Mouse (Mus musculus) megakaryocyte-erythroid progenitor cell, adult 5 weeks (primary cell): ENCODE data around the gene Krtap2-4. TPM values are rescaled to one million over a fixed set of nuclear protein-coding genes. Genes with fewer than 3 reads are reported as not detected.

ENCODE experiments used
- polyA plus RNA-seq: library from polyadenylated mRNA; stranded (reverse); fragments of >175 nt; gene quantifications from 2 replicates; pipeline ENCODE4 v1.2.3, GENCODE M21; 2012

The Krtap2-4 gene
- not detected in 2 replicates for polyA plus RNA-seq

DNA sequence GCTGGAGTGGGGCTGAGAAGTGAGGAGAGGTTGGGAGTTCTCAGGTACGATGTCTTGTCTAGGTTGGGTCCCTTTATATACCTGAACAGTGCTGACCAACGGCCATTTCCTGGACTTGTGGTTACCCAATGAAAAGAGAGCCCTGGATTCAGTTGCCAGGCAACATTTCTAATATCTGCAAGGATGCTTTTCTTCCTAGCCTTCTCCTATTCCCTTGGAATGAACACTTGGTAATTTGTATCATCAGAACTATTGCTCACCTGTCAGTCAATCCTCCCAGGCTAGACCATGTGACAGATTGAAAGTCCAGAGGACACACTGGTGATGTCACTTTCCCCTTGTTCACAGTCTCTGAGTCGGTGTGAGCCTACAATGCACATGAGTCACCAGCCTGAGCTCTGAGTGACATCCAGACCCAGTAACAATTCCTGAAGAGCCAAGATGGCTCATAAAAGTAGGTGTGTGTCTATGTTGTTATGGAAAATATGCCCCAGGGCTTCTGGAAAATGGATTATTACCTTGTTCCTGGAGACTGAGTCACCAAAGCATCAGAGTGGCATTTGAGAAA lies at the start of gene Krtap2-4:
TSS of gene Krtap2-4 (minus strand) at position 51 of the 568 bp plus-strand sequence.

DNA sequence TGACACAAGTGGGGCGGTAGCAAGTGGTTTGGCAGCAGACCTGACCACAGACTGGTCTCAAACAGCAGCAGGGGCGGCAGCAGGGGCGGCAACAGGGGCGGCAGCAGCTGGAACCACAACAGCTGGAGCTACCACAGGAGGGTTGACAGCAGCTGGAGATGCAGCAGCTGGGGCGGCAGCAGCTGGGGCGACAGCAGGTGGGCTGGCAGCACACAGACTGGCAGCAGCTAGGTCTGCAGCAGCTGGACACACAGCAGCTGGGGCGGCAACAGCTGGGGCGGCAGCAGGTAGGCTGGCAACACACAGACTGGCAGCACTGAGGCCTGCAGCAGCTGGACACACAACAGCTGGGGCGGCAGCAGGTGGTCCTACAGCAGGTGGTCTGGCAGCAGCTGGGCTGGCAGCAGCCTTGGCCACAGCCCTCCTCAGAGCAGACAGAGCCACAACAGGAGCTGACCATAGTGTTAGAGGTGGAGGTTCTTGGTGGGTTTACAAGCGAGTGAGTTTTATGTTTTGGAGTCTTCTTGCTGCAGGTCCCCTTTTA lies 43.9 kb upstream of the Krtap2-4 start, which contains the start of gene Gm11563:
TSS of gene Gm11563 (minus strand) at position 494 of the 544 bp plus-strand sequence.

DNA sequence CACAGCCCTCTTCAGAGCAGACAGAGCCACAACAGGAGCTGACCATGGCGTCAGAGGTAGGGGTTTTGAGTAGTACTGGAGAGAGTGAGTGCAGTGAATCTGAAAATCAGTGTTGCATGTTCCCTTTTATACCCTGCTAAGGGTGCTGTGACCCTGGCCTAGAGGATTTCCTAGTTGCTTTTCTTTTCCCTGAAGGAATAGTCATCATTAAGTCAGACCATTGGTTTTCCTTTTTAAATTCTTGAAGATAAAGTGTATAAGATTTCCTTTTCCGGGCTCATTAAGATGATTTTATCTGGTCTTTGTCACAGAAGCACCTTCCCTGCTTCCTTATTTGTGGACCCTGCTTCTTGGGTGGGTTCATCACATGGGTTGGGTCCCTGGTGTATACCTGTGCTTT lies 35.5 kb upstream of the Krtap2-4 start, which contains the start of gene Gm11555:
TSS of gene Gm11555 (minus strand) at position 101 of the 400 bp plus-strand sequence.

DNA sequence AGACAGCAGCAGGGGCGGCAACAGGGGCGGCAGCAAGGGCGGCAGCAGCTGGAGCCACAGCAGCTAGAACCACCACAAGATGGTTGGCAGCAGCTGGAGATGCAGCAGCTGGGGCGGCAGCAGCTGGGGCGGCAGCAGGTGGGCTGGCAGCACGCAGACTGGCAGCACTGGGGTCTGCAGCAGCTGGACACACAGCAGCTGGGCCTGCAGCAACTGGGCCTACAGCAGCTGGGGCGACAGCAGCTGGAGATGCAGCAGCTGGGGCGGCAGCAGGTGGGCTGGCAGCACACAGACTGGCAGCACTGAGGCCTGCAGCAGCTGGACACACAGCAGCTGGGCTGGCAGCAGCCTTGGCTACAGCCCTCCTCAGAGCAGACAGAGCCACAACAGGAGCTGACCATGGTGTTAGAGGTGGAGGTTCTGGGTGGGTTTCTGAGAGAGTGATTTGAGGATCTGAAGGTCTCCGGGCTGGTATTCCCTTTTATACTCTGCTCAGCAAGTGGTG lies 29.0 kb upstream of the Krtap2-4 start, which contains the start of gene Krtap4-7:
TSS of gene Krtap4-7 (minus strand) at position 455 of the 505 bp plus-strand sequence.

DNA sequence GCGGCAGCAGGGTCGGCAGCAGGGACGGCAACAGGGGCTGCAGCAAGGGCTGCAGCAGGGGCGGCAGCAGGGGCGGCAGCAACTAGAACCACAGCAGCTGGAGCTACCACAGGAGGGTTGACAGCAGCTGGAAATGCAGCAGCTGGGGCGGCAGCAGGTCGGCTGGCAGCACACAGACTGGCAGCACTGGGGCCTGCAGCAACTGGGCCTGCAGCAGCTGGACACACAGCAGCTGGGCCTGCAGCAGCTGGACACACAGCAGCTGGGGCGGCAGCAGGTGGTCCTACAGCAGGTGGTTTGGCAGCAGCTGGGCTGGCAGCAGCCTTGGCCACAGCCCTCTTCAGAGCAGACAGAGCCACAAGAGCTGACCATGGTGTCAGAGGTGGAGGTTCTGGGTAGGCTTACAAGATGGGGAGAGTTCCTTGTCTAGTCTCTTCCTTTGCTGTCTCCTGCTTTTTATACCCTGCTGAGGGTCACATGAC lies 20.0 kb upstream of the Krtap2-4 start, which contains the start of gene Krtap4-2:
TSS of gene Krtap4-2 (minus strand) at position 432 of the 482 bp plus-strand sequence.

DNA sequence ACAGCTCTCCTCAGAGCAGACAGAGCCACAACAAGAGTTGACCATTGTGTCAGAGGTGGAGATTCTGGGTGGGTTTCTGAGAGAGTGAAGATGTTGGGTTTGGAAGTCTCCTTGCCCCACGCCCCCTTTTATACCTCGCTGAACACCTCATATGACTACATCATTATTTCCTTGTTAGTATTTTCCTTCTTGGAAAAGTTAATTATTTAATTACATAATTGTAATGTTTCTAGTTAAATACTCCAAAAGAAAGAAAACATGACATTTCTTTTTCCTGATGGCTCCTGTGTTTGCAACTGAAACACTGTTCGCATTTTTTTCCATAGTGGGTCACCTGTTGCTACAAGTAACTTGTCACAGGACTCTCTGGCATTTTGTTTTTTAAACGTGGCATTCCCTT lies 13.5 kb upstream of the Krtap2-4 start, which contains the start of gene Krtap4-1:
TSS of gene Krtap4-1 (minus strand) at position 101 of the 400 bp plus-strand sequence.

DNA sequence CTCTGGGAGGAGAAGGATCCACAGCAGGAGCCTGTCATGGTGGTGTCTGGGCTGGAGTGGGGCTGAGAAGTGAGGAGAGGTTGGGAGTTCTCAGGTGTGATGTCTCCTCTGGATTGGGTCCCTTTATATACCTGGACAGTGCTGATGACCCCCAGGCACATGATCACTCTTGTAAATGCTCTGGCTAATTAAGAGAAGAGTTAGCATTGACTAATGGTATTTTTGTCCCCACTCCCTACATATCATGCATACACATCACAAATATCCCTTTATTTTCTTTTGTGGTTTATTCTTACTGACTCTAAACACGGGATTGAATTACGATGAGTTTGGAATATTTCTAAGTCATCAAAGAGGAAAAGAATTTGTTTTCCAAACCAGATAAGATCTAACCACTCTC lies 5.7 kb upstream of the Krtap2-4 start, which contains the start of gene Gm11562:
TSS of gene Gm11562 (minus strand) at position 101 of the 400 bp plus-strand sequence.

DNA sequence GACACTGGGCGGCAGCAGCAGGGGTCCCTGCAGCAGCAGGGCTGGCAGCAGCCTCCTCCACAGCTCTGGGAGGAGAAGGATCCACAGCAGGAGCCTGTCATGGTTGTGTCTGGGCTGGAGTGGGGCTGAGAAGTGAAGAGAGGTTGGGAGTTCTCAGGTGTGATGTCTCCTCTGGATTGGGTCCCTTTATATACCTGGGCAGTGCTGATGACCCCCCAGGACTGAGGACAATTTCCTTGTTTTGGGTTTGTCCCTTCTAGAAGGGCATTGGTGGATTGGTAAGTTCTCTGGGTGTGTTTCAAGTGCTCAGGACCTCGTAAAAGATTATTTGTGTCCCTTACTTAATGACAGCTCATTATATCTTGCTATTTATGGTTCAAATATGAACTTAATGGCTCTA lies 4.6 kb downstream of the Krtap2-4 start, which contains the start of gene Gm11937:
TSS of gene Gm11937 (minus strand) at position 101 of the 400 bp plus-strand sequence.

DNA sequence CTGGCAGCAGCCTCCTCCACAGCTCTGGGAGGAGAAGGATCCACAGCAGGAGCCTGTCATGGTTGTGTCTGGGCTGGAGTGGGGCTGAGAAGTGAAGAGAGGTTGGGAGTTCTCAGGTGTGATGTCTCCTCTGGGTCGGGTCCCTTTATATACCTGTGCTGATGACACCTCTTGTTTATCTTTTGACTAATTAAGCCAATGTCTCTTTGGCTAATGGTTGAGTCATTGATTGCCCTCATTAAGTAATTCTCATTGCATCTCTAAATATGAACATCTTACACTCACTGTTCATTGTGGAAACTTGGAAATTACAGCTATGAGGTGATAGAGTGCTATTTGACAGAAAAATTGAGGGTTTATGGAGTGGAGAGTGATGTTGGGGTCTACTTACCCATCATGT lies 11.4 kb downstream of the Krtap2-4 start, which contains the start of gene Gm11938:
TSS of gene Gm11938 (minus strand) at position 101 of the 400 bp plus-strand sequence.

DNA sequence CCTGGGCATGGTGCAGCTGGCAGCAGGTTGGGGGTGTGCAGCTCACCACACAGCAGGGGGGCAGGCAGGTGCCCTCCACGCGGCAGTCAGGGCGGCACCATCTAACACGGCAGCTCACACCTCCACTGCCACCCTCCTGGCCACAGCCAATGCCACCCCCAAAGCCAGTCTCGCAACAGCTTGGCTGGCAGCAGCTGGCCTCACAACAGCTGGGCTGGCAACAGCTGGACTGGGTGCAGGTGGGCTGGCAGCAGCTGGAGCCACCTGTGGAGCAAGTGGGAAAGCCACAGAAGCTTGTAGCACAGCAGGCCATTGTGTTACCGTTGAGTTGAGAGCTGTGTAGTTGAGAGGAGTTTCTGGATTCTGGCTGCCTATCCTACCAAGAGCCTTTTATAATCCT lies 16.9 kb downstream of the Krtap2-4 start, which contains the start of gene Krtap9-3:
TSS of gene Krtap9-3 (minus strand) at position 364 of the 400 bp plus-strand sequence.

DNA sequence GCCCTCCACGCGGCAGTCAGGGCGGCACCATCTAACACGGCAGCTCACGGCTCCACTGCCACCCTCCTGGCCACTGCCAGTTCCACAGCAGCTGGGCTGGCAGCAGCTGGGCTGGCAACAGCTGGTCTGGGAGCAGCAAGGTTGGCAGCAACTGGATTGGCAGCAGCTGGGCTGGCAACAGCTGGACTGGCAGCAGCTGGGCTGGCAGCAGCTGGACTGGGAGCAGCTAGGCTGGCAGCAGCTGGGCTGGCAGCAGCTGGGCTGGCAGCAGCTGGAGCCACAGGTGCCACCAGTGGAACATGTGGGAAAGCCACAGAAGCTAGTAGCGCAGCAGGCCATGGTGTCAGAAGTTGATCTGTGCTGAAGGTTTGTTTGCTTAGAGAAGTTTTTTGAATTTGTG lies 23.7 kb downstream of the Krtap2-4 start, which contains the start of gene Krtap1-3:
TSS of gene Krtap1-3 (minus strand) at position 359 of the 400 bp plus-strand sequence.

DNA sequence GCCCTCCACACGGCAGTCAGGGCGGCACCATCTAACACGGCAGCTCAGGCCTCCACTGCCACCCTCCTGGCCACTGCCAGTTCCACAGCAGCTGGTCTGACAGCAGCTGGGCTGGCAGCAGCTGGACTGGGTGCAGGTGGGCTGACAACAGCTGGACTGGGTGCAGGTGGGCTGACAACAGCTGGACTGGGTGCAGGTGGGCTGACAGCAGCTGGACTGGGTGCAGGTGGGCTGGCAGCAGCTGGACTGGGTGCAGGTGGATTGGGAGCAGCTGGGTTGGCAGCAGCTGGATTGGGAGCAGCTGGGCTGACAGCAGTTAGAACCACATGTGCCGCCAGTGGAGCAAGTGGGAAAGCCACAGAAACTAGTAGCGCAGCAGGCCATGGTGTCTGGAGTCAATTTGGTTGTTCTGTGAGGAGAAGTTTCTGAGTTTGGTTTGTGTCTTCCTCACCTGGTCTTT lies 31.4 kb downstream of the Krtap2-4 start, which contains the start of gene Krtap1-4:
TSS of gene Krtap1-4 (minus strand) at position 410 of the 460 bp plus-strand sequence.

DNA sequence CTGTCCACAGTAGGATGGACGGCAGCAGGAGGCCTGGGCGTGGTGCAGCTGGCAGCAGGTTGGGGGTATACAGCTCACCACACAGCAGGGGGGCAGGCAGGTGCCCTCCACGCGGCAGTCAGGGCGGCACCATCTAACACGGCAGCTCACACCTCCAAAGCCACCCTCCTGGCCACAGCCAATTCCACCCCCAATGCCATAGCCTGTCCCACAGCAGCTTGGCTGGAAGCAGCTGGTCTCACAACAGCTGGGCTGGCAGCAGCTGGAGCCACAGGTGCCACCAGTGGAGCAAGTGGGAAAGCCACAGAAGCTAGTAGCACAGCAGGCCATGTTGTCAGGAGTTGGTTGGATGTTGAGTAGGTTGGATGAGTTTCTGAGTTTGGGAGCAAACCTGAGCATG lies 34.0 kb downstream of the Krtap2-4 start, which contains the start of gene Krtap1-5:
TSS of gene Krtap1-5 (minus strand) at position 381 of the 400 bp plus-strand sequence.

DNA sequence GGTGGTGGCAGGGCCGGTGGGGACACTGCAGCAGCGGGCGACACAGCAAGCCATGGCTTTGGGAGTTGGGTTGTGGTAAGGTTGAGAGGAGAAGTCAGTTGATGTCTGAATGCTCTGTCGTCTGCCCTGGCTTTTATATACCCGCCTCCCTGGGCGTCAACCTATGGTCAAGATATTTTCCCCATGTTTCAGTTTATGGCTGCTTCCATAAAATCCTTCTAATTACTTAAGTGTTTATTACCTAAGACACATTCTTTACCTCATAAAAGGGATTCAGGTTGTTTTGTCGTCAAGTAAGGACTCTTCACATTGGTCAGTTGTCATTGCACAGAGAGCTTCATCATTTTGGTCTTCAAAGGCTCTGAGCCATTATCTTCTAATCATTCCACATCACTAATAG lies 48.1 kb downstream of the Krtap2-4 start, which contains the start of gene Krtap3-1:
TSS of gene Krtap3-1 (minus strand) at position 101 of the 400 bp plus-strand sequence.

Other genes with a start within 250 kb of the Krtap2-4 start
- gene Krt28, start 239.9 kb downstream of the Krtap2-4 start, polyA plus RNA-seq = not detected in 2 replicates
- gene Krt10, start 225.5 kb downstream of the Krtap2-4 start, polyA plus RNA-seq = 6.8 and 8.4 TPM in 2 replicates
- gene Krt12, start 192.6 kb downstream of the Krtap2-4 start, polyA plus RNA-seq = not detected in 2 replicates
- gene Krt20, start 176.7 kb downstream of the Krtap2-4 start, polyA plus RNA-seq = not detected in 2 replicates
- not detected in 2 replicates for gene Krt23, start 121.7 kb downstream of the Krtap2-4 start, polyA plus RNA-seq
- not detected in 2 replicates for gene Krt39, start 93.5 kb downstream of the Krtap2-4 start, polyA plus RNA-seq
- gene Krt40, start 71.7 kb downstream of the Krtap2-4 start, polyA plus RNA-seq = not detected in 2 replicates
- gene Krtap3-3, start 64.0 kb downstream of the Krtap2-4 start, polyA plus RNA-seq = not detected in 2 replicates
- gene Krtap3-2, start 58.0 kb downstream of the Krtap2-4 start, polyA plus RNA-seq = not detected in 2 replicates
- gene Gm11939, start 55.4 kb downstream of the Krtap2-4 start, polyA plus RNA-seq = not detected in 2 replicates
- gene Krtap3-1, start 48.2 kb downstream of the Krtap2-4 start, polyA plus RNA-seq = not detected in 2 replicates
- not detected in 2 replicates for gene Krtap1-5, start 33.8 kb downstream of the Krtap2-4 start, polyA plus RNA-seq
- gene Krtap1-4, start 31.2 kb downstream of the Krtap2-4 start, polyA plus RNA-seq = not detected in 2 replicates
- not detected in 2 replicates for gene Krtap1-3, start 23.5 kb downstream of the Krtap2-4 start, polyA plus RNA-seq
- gene Krtap9-3, start 16.7 kb downstream of the Krtap2-4 start, polyA plus RNA-seq = not detected in 2 replicates
- gene Gm11938, start 11.5 kb downstream of the Krtap2-4 start, polyA plus RNA-seq = not detected in 2 replicates
- not detected in 2 replicates for gene Gm11937, start 4.7 kb downstream of the Krtap2-4 start, polyA plus RNA-seq
- not detected in 2 replicates for gene Gm11562, start 5.6 kb upstream of the Krtap2-4 start, polyA plus RNA-seq
- gene Krtap4-1, start 13.4 kb upstream of the Krtap2-4 start, polyA plus RNA-seq = 0.11 TPM in 1 of 2 replicates, not detected in the other
- not detected in 2 replicates for gene Krtap4-2, start 20.2 kb upstream of the Krtap2-4 start, polyA plus RNA-seq
- not detected in 2 replicates for gene Krtap4-7, start 29.2 kb upstream of the Krtap2-4 start, polyA plus RNA-seq
- gene Gm11555, start 35.4 kb upstream of the Krtap2-4 start, polyA plus RNA-seq = not detected in 2 replicates
- not detected in 2 replicates for gene Gm11563, start 44.1 kb upstream of the Krtap2-4 start, polyA plus RNA-seq
- 0.08 TPM in 1 of 2 replicates, not detected in the other for gene Krtap4-6, start 51.1 kb upstream of the Krtap2-4 start, polyA plus RNA-seq
- gene Gm14190, start 75.9 kb upstream of the Krtap2-4 start, polyA plus RNA-seq = not detected in 2 replicates
- not detected in 2 replicates for gene Gm14180, start 119.4 kb upstream of the Krtap2-4 start, polyA plus RNA-seq
- not detected in 2 replicates for gene Gm11595, start 158.1 kb upstream of the Krtap2-4 start, polyA plus RNA-seq
- gene Krtap4-8, start 165.9 kb upstream of the Krtap2-4 start, polyA plus RNA-seq = not detected in 2 replicates
- gene Krtap4-9, start 170.4 kb upstream of the Krtap2-4 start, polyA plus RNA-seq = not detected in 2 replicates
- not detected in 2 replicates for gene Gm11596, start 178.6 kb upstream of the Krtap2-4 start, polyA plus RNA-seq
- not detected in 2 replicates for gene Gm11569, start 184.1 kb upstream of the Krtap2-4 start, polyA plus RNA-seq
- not detected in 2 replicates for gene Gm11554, start 189.6 kb upstream of the Krtap2-4 start, polyA plus RNA-seq
- gene Krtap4-13, start 195.0 kb upstream of the Krtap2-4 start, polyA plus RNA-seq = not detected in 2 replicates
- gene Gm11564, start 200.8 kb upstream of the Krtap2-4 start, polyA plus RNA-seq = not detected in 2 replicates
- gene 2300003K06Rik, start 223.2 kb upstream of the Krtap2-4 start, polyA plus RNA-seq = not detected in 2 replicates
- gene Krtap4-16, start 236.8 kb upstream of the Krtap2-4 start, polyA plus RNA-seq = not detected in 2 replicates
- gene Gm11568, start 243.1 kb upstream of the Krtap2-4 start, polyA plus RNA-seq = not detected in 2 replicates
- not detected in 2 replicates for gene Gm11559, start 249.6 kb upstream of the Krtap2-4 start, polyA plus RNA-seq